Mouse (Mus musculus) neural tube, embryonic 14.5 days (tissue): Measurements from ENCODE around the gene Fancl. TPM values are rescaled to one million over a fixed set of nuclear protein-coding genes. Genes with fewer than 3 reads are reported as not detected.

Experiments
- polyA plus RNA-seq: library from polyadenylated mRNA; unstranded; fragments of >200 nt; fragmentation: Nextera tagmentation; extraction: Ambion mirVana; gene quantifications from 2 replicates; pipeline ENCODE4 v1.2.1, GENCODE M21; 2014

Gene Fancl
- polyA plus RNA-seq, 1 experiment from 2014 or later = 15.6 TPM

Other genes starting within 250 kb of the Fancl start
- gene 5730522E02Rik, start 175.4 kb upstream of the Fancl start, polyA plus RNA-seq = 18.2 and 20.0 TPM in 2 replicates
- not detected in 2 replicates for gene Gm6899, start 207.1 kb downstream of the Fancl start, polyA plus RNA-seq
- gene Vrk2, start 207.9 kb downstream of the Fancl start, polyA plus RNA-seq = 2.4 and 3.4 TPM in 2 replicates